Mouse (Mus musculus) liver, adult 2 months (tissue): ENCODE measurements around the gene Zmym3.

Source experiments
- CTCF ChIP-seq: fragments of 200-500 bp; IDR thresholded peaks from 2 replicates; pipeline ENCODE4 v1.5.1; 2011; ENCODE audit warnings: low read depth, low read length, control low read depth
- POLR2A ChIP-seq: fragments of 200-500 bp; IDR thresholded peaks from 2 replicates; pipeline ENCODE4 v1.6.1; 2011; ENCODE audit warnings: low read length, control low read depth; ENCODE audit not compliant: insufficient read depth; ENCODE audit errors: extremely low read depth

- no peak for TF ChIP-seq CTCF
- TF ChIP-seq POLR2A, result peak; percentile 92
Measured at GRCm38 (mm10) chrX:101377076-101377475, 43.6 kb downstream of the Zmym3 start.
